In the genomic region with DNA sequence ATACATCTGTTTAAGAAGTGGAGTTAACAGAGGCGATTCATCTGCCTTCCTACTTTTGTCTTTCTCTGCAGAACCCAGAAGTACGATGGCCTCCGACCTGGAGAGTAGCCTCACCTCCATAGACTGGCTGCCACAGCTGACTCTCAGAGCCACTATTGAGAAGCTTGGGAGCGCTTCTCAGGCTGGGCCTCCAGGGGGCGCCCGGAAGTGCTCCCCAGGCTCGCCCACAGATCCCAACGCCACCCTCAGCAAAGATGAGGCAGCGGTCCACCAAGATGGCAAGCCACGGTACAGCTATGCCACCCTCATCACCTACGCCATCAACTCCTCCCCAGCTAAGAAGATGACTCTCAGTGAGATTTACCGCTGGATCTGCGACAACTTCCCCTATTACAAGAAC, we compare ENCODE assay signal across 10 mouse cellular contexts. TPM values are rescaled to one million over a fixed set of nuclear protein-coding genes. Genes with fewer than 3 reads are reported as not detected.
A peak's percentile ranks its signal among the peaks of the same experiment; 100 is the strongest.
DNase-seq lines count a peak whose midpoint lies in the region; ATAC-seq and TF ChIP-seq lines count a peak whose summit lies in the region.
"Had no signal": no experiment of that assay in that cellular context is flagged by ENCODE, and none has a peak within 500 bp of the region (broad histone marks: within the 10 kb centered on the region; RNA-seq: fewer than 3 reads in every experiment).

No protein-coding gene starts in this region.

- peaks cover 15% of the 10 kb centered on the region for H3K4me1 ChIP-seq in midbrain, embryonic 10.5 days
- H3K4me1 ChIP-seq in midbrain, embryonic 15.5 days = peaks cover 16% of the 10 kb centered on the region
- H3K4me1 ChIP-seq in cortical plate, adult 2 months (ENCODE audit: control insufficient read depth, insufficient read depth, low read length) = peaks cover 11% of the 10 kb centered on the region
- peaks cover 24% of the 10 kb centered on the region for H3K4me1 ChIP-seq in hindbrain, embryonic 13.5 days (replicated peaks)

- no peak for TF ChIP-seq POLR2A in cortical plate, adult 2 months (IDR thresholded peaks at IDR 0.05; ENCODE audit: extremely low read depth, insufficient read depth, low read length)

- H3K9me3 ChIP-seq in midbrain, embryonic 10.5 days (replicated peaks) = no peaks in the 10 kb centered on the region
- H3K9me3 ChIP-seq in midbrain, embryonic 15.5 days = no peaks in the 10 kb centered on the region
- H3K9me3 ChIP-seq in hindbrain, embryonic 13.5 days = no peaks in the 10 kb centered on the region
- H3K9me3 ChIP-seq: limb, embryonic 15.5 days had no signal

- no peak overlapping the region for H3K27ac ChIP-seq in midbrain, embryonic 10.5 days (replicated peaks)
- no peak overlapping the region for H3K27ac ChIP-seq in midbrain, embryonic 15.5 days
- H3K27ac ChIP-seq in cortical plate, adult 2 months (ENCODE audit: insufficient read depth, low read length) = no peak overlapping the region
- no peak overlapping the region for H3K27ac ChIP-seq in hindbrain, embryonic 13.5 days
- H3K27ac ChIP-seq: limb, embryonic 15.5 days had no signal

- H3K4me3 ChIP-seq in midbrain, embryonic 10.5 days = no peak overlapping the region
- H3K4me3 ChIP-seq in midbrain, embryonic 15.5 days = no peak overlapping the region
- no peak overlapping the region for H3K4me3 ChIP-seq in cortical plate, adult 2 months (ENCODE audit: insufficient read depth, low read length)
- no peak overlapping the region for H3K4me3 ChIP-seq in hindbrain, embryonic 13.5 days
- H3K4me3 ChIP-seq: limb, embryonic 15.5 days had no signal

- TF ChIP-seq CTCF in cortical plate, adult 2 months (IDR thresholded peaks at IDR 0.05; ENCODE audit: extremely low read depth, insufficient read depth, low read length) = 0 out of 2 replicates have a peak, but pooled peaks have one; percentile 14

- H3K4me2 ChIP-seq in midbrain, embryonic 15.5 days = no peak overlapping the region
- no peak overlapping the region for H3K4me2 ChIP-seq in hindbrain, embryonic 13.5 days
- H3K4me2 ChIP-seq: limb, embryonic 15.5 days had no signal

- WGBS in midbrain, embryonic 10.5 days = 40% methylated on average over 13 of the region's 13 CpGs
- 39% methylated on average over 13 of the region's 13 CpGs for WGBS in midbrain, embryonic 15.5 days
- 46% methylated on average over 13 of the region's 13 CpGs for WGBS in hindbrain, embryonic 13.5 days

- H3K9ac ChIP-seq in midbrain, embryonic 15.5 days = no peak overlapping the region
- H3K9ac ChIP-seq in hindbrain, embryonic 13.5 days = no peak overlapping the region
- H3K9ac ChIP-seq: limb, embryonic 15.5 days had no signal

- peak; percentile 51 for DNase-seq in embryo, embryonic 10.5 days (ENCODE audit: low spot score)
- DNase-seq in embryo, embryonic 9.5 days (ENCODE audit: extremely low spot score) = no peak
- peak; percentile 38 for DNase-seq in midbrain, embryonic 10.5 days (ENCODE audit: low spot score)
- peak; percentile 25 for DNase-seq in lung, postnatal 25 days (ENCODE audit: low spot score)
- DNase-seq in thymus, postnatal 4 days = peak; percentile 71

- peaks cover 12% of the 10 kb centered on the region for H3K36me3 ChIP-seq in midbrain, embryonic 10.5 days
- peaks cover 6% of the 10 kb centered on the region; the same call in 1 of the 2 replicates for H3K36me3 ChIP-seq in midbrain, embryonic 15.5 days (replicated peaks)
- peaks cover 43% of the 10 kb centered on the region for H3K36me3 ChIP-seq in hindbrain, embryonic 13.5 days

- no peak for ATAC-seq in midbrain, embryonic 15.5 days (replicated peaks)
- no peak for ATAC-seq in hindbrain, embryonic 13.5 days (ENCODE audit: low FRiP score)
- ATAC-seq: Patski had no signal

- H3K27me3 ChIP-seq in midbrain, embryonic 10.5 days (ENCODE audit: low read depth, poor library complexity, severe bottlenecking) = peaks cover 17% of the 10 kb centered on the region
- no peaks in the 10 kb centered on the region for H3K27me3 ChIP-seq in midbrain, embryonic 15.5 days (replicated peaks)
- H3K27me3 ChIP-seq in hindbrain, embryonic 13.5 days = no peaks in the 10 kb centered on the region
- H3K27me3 ChIP-seq: limb, embryonic 15.5 days; Patski had no signal

RNA-seq across cellular contexts. Expression of a gene that starts 8.4 kb away (rescaled TPM):
- 2.0 and 2.4 TPM in 2 replicates for polyA plus RNA-seq in midbrain, embryonic 10.5 days (2016; fragmentation: Nextera tagmentation; extraction: Ambion mirVana)
- 8.3 and 9.1 TPM in 2 replicates for polyA plus RNA-seq in midbrain, embryonic 15.5 days (2015; fragmentation: Nextera tagmentation; extraction: Ambion mirVana)
- 12.7 and 13.1 TPM in 2 replicates for polyA plus RNA-seq in cortical plate, adult 2 months (2012; rRNA removed)
- 6.0 and 6.2 TPM in 2 replicates for polyA plus RNA-seq in hindbrain, embryonic 13.5 days (2015; fragmentation: Nextera tagmentation; extraction: Ambion mirVana)

RNA-seq across cellular contexts. Expression of a gene that starts 26.6 kb away (rescaled TPM):
- polyA plus RNA-seq in midbrain, embryonic 10.5 days (2016; fragmentation: Nextera tagmentation; extraction: Ambion mirVana) = 42.0 and 63.0 TPM in 2 replicates
- polyA plus RNA-seq in midbrain, embryonic 15.5 days (2015; fragmentation: Nextera tagmentation; extraction: Ambion mirVana) = 34.6 and 36.8 TPM in 2 replicates
- polyA plus RNA-seq in cortical plate, adult 2 months (2012; rRNA removed) = 100 and 101 TPM in 2 replicates
- polyA plus RNA-seq in hindbrain, embryonic 13.5 days (2015; fragmentation: Nextera tagmentation; extraction: Ambion mirVana) = 21.1 and 22.7 TPM in 2 replicates

RNA-seq across cellular contexts. Expression of a gene that starts 27.9 kb away (rescaled TPM):
- 1.4 and 1.9 TPM in 2 replicates for polyA plus RNA-seq in midbrain, embryonic 10.5 days (2016; fragmentation: Nextera tagmentation; extraction: Ambion mirVana)
- polyA plus RNA-seq in midbrain, embryonic 15.5 days (2015; fragmentation: Nextera tagmentation; extraction: Ambion mirVana) = 1.4 and 1.6 TPM in 2 replicates
- polyA plus RNA-seq in cortical plate, adult 2 months (2012; rRNA removed) = 1.5 and 1.7 TPM in 2 replicates
- polyA plus RNA-seq in hindbrain, embryonic 13.5 days (2015; fragmentation: Nextera tagmentation; extraction: Ambion mirVana) = 1.7 TPM in 2 replicates
- polyA plus RNA-seq: Patski had no signal

RNA-seq across cellular contexts. Expression of a gene that starts 46.2 kb away (rescaled TPM):
- polyA plus RNA-seq in midbrain, embryonic 10.5 days (2016; fragmentation: Nextera tagmentation; extraction: Ambion mirVana) = 57.2 and 63.6 TPM in 2 replicates
- 134 and 146 TPM in 2 replicates for polyA plus RNA-seq in midbrain, embryonic 15.5 days (2015; fragmentation: Nextera tagmentation; extraction: Ambion mirVana)
- 127 and 133 TPM in 2 replicates for polyA plus RNA-seq in cortical plate, adult 2 months (2012; rRNA removed)
- 121 and 130 TPM in 2 replicates for polyA plus RNA-seq in hindbrain, embryonic 13.5 days (2015; fragmentation: Nextera tagmentation; extraction: Ambion mirVana)
